Mouse (Mus musculus): ENCODE measurements around the gene Dst. TPM values are rescaled to one million over a fixed set of nuclear protein-coding genes. Genes with fewer than 3 reads are reported as not detected.
A peak's percentile ranks its signal among the peaks of the same experiment; 100 is the strongest.

The Dst gene
- polyA plus RNA-seq, 2 experiments: 4.3 to 5.0 TPM

DNA sequence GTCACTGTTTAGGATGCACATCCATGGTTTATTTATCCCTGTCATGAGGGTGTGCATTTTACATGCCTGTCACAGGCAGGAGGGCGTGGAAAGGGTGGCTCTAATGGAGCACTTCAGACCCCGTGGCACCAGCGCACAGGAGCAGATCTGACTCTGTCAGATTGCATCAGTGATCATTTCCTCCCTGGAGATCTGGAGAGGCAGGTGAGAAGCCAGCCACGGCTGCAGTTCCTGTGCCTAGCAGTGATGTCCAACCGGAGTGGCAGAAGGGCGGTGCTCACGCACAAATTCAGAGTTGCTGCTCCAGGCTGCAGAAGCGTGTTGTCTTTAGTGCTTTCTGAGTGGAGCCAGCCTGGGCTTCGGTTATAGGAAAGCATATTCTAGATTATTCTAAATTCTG lies 86.2 kb downstream of the Dst start:
- Histone ChIP-seq H3K36me3 (replicated peaks; ENCODE audit: control insufficient read depth, insufficient read depth, low read depth) (no peaks in the 10 kb centered on the region), H3K27me3 (ENCODE audit: control insufficient read depth, insufficient read depth, low read length) (no peaks in the 10 kb centered on the region), H3K4me3 (ENCODE audit: insufficient read depth in 1 of 2, low read depth in 2 of 2, low read length in 2 of 2) (no peak overlapping the region), H3K4me1 (replicated peaks; ENCODE audit: control insufficient read depth in 2 of 2, insufficient read depth in 2 of 2, low read length in 1 of 2) (peaks cover 0 to 13% of the 10 kb centered on the region in 2 experiments; a peak in 2 of 4 replicates), H3K27ac (no peak overlapping the region), H3K9me3 (ENCODE audit: control insufficient read depth, low read length) (no peaks in the 10 kb centered on the region), H3K9ac (replicated peaks) (no peak overlapping the region), H3K4me2 (ENCODE audit: low read depth) (no peak overlapping the region)
- ATAC-seq (ENCODE audit: insufficient read depth) (no peak), DNase-seq (ENCODE audit: low read depth in 3 of 3, low spot score in 3 of 3) (no peak)
- TF ChIP-seq EP300 (IDR thresholded peaks at IDR 0.05; ENCODE audit: low read depth): no peak
- TF ChIP-seq CTCF (IDR thresholded peaks at IDR 0.05; ENCODE audit: low read depth): no peak
- 35% methylated on average over 9 of the region's 9 CpGs for WGBS (ENCODE audit: insufficient replicate concordance)

GRCm38 (mm10) chr1:33995386-33995785 lies 87.4 kb downstream of the Dst start:
- Histone ChIP-seq H3K4me1 (replicated peaks; ENCODE audit: control insufficient read depth in 2 of 2, insufficient read depth in 2 of 2, low read length in 1 of 2) (peaks cover 0 to 13% of the 10 kb centered on the region in 2 experiments; a peak in 2 of 4 replicates), H3K36me3 (replicated peaks; ENCODE audit: control insufficient read depth, insufficient read depth, low read depth) (no peaks in the 10 kb centered on the region), H3K9ac (replicated peaks) (no peak overlapping the region), H3K27ac (no peak overlapping the region), H3K9me3 (ENCODE audit: control insufficient read depth, low read length) (no peaks in the 10 kb centered on the region), H3K4me3 (ENCODE audit: insufficient read depth in 1 of 2, low read depth in 2 of 2, low read length in 2 of 2) (no peak overlapping the region), H3K4me2 (ENCODE audit: low read depth) (no peak overlapping the region), H3K27me3 (ENCODE audit: control insufficient read depth, insufficient read depth, low read length) (no peaks in the 10 kb centered on the region)
- no peak for ATAC-seq (ENCODE audit: insufficient read depth)
- TF ChIP-seq CTCF (IDR thresholded peaks at IDR 0.05; ENCODE audit: low read depth): no peak
- TF ChIP-seq EP300 (IDR thresholded peaks at IDR 0.05; ENCODE audit: low read depth): no peak
- WGBS (ENCODE audit: insufficient replicate concordance): 59% methylated on average over 6 of the region's 6 CpGs
- DNase-seq (ENCODE audit: low read depth in 3 of 3, low spot score in 3 of 3): no peak

- Histone ChIP-seq H3K4me1 (replicated peaks; ENCODE audit: control insufficient read depth in 2 of 2, insufficient read depth in 2 of 2, low read length in 1 of 2) (peaks cover 0 to 13% of the 10 kb centered on the region in 2 experiments; a peak in 2 of 4 replicates), H3K4me3 (ENCODE audit: insufficient read depth in 1 of 2, low read depth in 2 of 2, low read length in 2 of 2) (no peak overlapping the region), H3K9ac (replicated peaks) (no peak overlapping the region), H3K27me3 (ENCODE audit: control insufficient read depth, insufficient read depth, low read length) (no peaks in the 10 kb centered on the region), H3K9me3 (ENCODE audit: control insufficient read depth, low read length) (no peaks in the 10 kb centered on the region), H3K4me2 (ENCODE audit: low read depth) (no peak overlapping the region), H3K27ac (no peak overlapping the region), H3K36me3 (replicated peaks; ENCODE audit: control insufficient read depth, insufficient read depth, low read depth) (no peaks in the 10 kb centered on the region)
- 70% methylated on average over 5 of the region's 5 CpGs for WGBS (ENCODE audit: insufficient replicate concordance)
- DNase-seq (ENCODE audit: low read depth in 3 of 3, low spot score in 3 of 3): no peak
- ATAC-seq (ENCODE audit: insufficient read depth): peak; percentile 15; the same call in 1 of the 2 replicates
- TF ChIP-seq CTCF (IDR thresholded peaks at IDR 0.05; ENCODE audit: low read depth) (no peak), EP300 (IDR thresholded peaks at IDR 0.05; ENCODE audit: low read depth) (no peak)
These were observed 88.3 kb downstream of the Dst start for GRCm38 (mm10) chr1:33996105-33996887.

DNA sequence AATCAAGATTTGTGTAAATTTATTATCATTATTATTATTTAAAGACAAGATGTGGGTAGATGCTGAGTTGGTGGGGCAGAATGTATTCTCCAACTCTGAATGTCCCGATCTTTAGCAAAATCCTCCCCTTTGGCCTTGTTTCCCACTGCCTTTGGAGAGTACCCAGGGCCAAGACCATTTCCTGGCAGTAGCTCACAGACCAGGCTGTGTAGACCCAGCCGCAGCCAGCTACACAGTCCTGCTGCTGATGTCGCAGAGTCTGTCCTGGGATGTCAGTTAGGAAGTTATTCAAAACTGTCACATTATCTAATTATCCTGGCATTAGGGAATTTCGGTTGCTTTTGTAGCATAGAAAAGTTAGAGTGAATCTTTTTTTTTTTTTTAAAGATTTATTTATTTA lies 94.3 kb downstream of the Dst start:
- 66% methylated on average over 4 of the region's 4 CpGs for WGBS (ENCODE audit: insufficient replicate concordance)
- no peak overlapping the region for H3K4me3 ChIP-seq (ENCODE audit: insufficient read depth in 1 of 2, low read depth in 2 of 2, low read length in 2 of 2)
- H3K36me3 ChIP-seq (replicated peaks; ENCODE audit: control insufficient read depth, insufficient read depth, low read depth): no peaks in the 10 kb centered on the region
- H3K4me1 ChIP-seq (replicated peaks; ENCODE audit: control insufficient read depth in 2 of 2, insufficient read depth in 2 of 2, low read length in 1 of 2): peaks cover 0 to 2% of the 10 kb centered on the region in 2 experiments; a peak in 1 of 4 replicates
- ATAC-seq (ENCODE audit: insufficient read depth) (no peak), DNase-seq (ENCODE audit: low read depth in 3 of 3, low spot score in 3 of 3) (no peak)
- no peak overlapping the region for H3K9ac ChIP-seq (replicated peaks)
- H3K27ac ChIP-seq: no peak overlapping the region
- no peak for TF ChIP-seq CTCF (IDR thresholded peaks at IDR 0.05; ENCODE audit: low read depth)
- H3K9me3 ChIP-seq (ENCODE audit: control insufficient read depth, low read length): no peaks in the 10 kb centered on the region
- H3K27me3 ChIP-seq (ENCODE audit: control insufficient read depth, insufficient read depth, low read length): no peaks in the 10 kb centered on the region
- no peak overlapping the region for H3K4me2 ChIP-seq (ENCODE audit: low read depth)

DNA sequence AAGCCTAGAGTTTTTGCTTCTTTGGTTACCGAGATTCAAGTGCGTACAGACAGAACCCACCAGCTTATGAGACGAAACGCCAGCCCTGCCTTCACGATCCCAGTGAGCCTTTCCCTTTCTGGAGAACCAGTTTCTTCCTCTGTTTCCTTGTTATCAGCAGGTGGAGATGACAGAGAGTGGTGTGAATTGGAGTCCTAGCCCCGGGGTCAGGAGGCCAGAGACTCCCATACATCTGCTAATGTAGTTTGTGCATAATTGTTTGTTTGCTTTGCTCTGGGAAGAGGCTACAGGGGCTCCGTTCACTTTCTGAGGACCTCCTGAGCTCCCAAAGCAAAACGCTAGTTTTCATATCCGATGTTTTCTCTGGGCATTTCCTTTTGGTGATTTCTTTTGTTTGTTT lies 94.9 kb downstream of the Dst start:
- H3K9me3 ChIP-seq (ENCODE audit: control insufficient read depth, low read length): no peaks in the 10 kb centered on the region
- ATAC-seq (ENCODE audit: insufficient read depth) (no peak), DNase-seq (ENCODE audit: low read depth in 3 of 3, low spot score in 3 of 3) (no peak)
- H3K4me3 ChIP-seq (ENCODE audit: insufficient read depth in 1 of 2, low read depth in 2 of 2, low read length in 2 of 2): no peak overlapping the region
- TF ChIP-seq EP300 (IDR thresholded peaks at IDR 0.05; ENCODE audit: low read depth) (no peak), CTCF (IDR thresholded peaks at IDR 0.05; ENCODE audit: low read depth) (no peak)
- no peaks in the 10 kb centered on the region for H3K27me3 ChIP-seq (ENCODE audit: control insufficient read depth, insufficient read depth, low read length)
- no peak overlapping the region for H3K9ac ChIP-seq (replicated peaks)
- WGBS (ENCODE audit: insufficient replicate concordance): 39% methylated on average over 9 of the region's 9 CpGs
- no peaks in the 10 kb centered on the region for H3K36me3 ChIP-seq (replicated peaks; ENCODE audit: control insufficient read depth, insufficient read depth, low read depth)
- H3K27ac ChIP-seq: no peak overlapping the region
- no peak overlapping the region for H3K4me2 ChIP-seq (ENCODE audit: low read depth)
- peaks cover 0 to 2% of the 10 kb centered on the region in 2 experiments; a peak in 1 of 4 replicates for H3K4me1 ChIP-seq (replicated peaks; ENCODE audit: control insufficient read depth in 2 of 2, insufficient read depth in 2 of 2, low read length in 1 of 2)

All from liver, embryonic 14.5 days (tissue).